Comparison of ENCODE assay signal across 8 mouse cellular contexts in the genomic region with DNA sequence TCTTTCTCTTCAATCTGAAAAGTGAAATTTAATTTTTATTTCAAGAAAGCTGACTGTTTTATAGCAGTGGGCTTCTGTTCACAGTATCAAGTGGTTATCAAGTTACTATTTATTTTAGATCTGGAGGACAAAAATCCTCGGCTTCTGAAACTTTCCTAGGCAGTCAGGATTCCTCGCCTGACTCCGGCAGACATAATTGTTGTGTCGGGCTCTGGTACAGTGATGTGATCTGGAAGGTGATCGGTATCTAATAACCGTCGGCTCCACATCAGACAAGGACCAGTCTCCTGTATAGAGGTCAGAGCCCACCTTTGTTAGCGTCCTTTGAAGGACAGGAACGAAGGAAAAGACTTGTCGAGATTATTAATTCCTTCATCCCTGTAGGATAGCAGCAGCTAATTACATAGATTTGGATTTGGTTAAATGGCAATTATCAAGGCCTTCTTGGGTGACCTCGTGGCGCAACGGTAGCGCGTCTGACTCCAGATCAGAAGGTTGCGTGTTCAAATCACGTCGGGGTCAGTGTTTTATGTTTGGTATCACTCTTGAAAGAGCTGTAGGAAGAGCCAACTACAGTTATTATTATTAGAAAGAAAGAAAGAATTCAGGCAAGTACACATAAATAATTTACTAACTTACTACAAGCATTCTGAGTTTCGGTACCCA. TPM values are rescaled to one million over a fixed set of nuclear protein-coding genes. Genes with fewer than 3 reads are reported as not detected.
DNase-seq lines count a peak whose midpoint lies in the region; ATAC-seq lines count a peak whose summit lies in the region.

No protein-coding gene starts in this region.

- WGBS in heart, embryonic 12.5 days, result 3% methylated on average over 19 of the region's 19 CpGs
- WGBS in limb, embryonic 10.5 days, result under 1% methylated on average over 19 of the region's 19 CpGs
- WGBS in neural tube, embryonic 12.5 days, result 1% methylated on average over 19 of the region's 19 CpGs

- no peaks in the 10 kb centered on the region for H3K36me3 ChIP-seq in heart, embryonic 12.5 days
- H3K36me3 ChIP-seq in limb, embryonic 10.5 days, result no peaks in the 10 kb centered on the region
- H3K36me3 ChIP-seq in neural tube, embryonic 12.5 days, result no peaks in the 10 kb centered on the region

- H3K27ac ChIP-seq in heart, embryonic 12.5 days (ENCODE audit: poor library complexity, severe bottlenecking), result peak overlapping the region; percentile 36; the same call in 1 of the 2 replicates
- peak overlapping the region; percentile 79; the same call in 1 of the 2 replicates for H3K27ac ChIP-seq in limb, embryonic 10.5 days
- no peak overlapping the region for H3K27ac ChIP-seq in neural tube, embryonic 12.5 days

- H3K9me3 ChIP-seq in heart, embryonic 12.5 days (replicated peaks), result no peaks in the 10 kb centered on the region
- H3K9me3 ChIP-seq in limb, embryonic 10.5 days (replicated peaks), result no peaks in the 10 kb centered on the region
- H3K9me3 ChIP-seq in neural tube, embryonic 12.5 days, result no peaks in the 10 kb centered on the region

- H3K4me2 ChIP-seq in heart, embryonic 12.5 days, result peak overlapping the region; percentile 68
- H3K4me2 ChIP-seq in neural tube, embryonic 12.5 days (replicated peaks), result peak overlapping the region; percentile 43

- peak; percentile 26 to 31 for DNase-seq in cerebellum, postnatal 10 days
- DNase-seq in cerebellum, adult 9-11 months, result no peak
- DNase-seq in right cerebral cortex, adult 2 months (ENCODE audit: low spot score in 2 of 2), result peak; percentile 59 to 77
- DNase-seq in right cerebral cortex, postnatal 14 days, result no peak
- DNase-seq in limb, embryonic 10.5 days (ENCODE audit: low spot score), result peak; percentile 69
- no peak for DNase-seq in ovary, postnatal 36 days (ENCODE audit: low spot score)

- H3K9ac ChIP-seq in heart, embryonic 12.5 days, result no peak overlapping the region; the same call in 1 of the 2 replicates
- H3K9ac ChIP-seq in neural tube, embryonic 12.5 days, result no peak overlapping the region

- no peaks in the 10 kb centered on the region for H3K27me3 ChIP-seq in heart, embryonic 12.5 days (replicated peaks)
- H3K27me3 ChIP-seq in limb, embryonic 10.5 days (ENCODE audit: low read depth, poor library complexity, severe bottlenecking), result 0 out of 2 replicates have a peak, but pooled peaks cover 1% of the 10 kb centered on the region
- peaks cover 4% of the 10 kb centered on the region; the same call in 1 of the 2 replicates for H3K27me3 ChIP-seq in neural tube, embryonic 12.5 days (replicated peaks)

- H3K4me3 ChIP-seq in heart, embryonic 12.5 days, result peak overlapping the region; percentile 45
- peak overlapping the region; percentile 52 for H3K4me3 ChIP-seq in limb, embryonic 10.5 days
- 0 out of 2 replicates have a peak overlapping the region, but pooled peaks have one; percentile 9 for H3K4me3 ChIP-seq in neural tube, embryonic 12.5 days

- H3K4me1 ChIP-seq in heart, embryonic 12.5 days (replicated peaks), result peaks cover 5% of the 10 kb centered on the region; the same call in 1 of the 2 replicates
- H3K4me1 ChIP-seq in limb, embryonic 10.5 days, result peaks cover 39% of the 10 kb centered on the region
- H3K4me1 ChIP-seq in neural tube, embryonic 12.5 days, result 0 out of 2 replicates have a peak, but pooled peaks cover 7% of the 10 kb centered on the region

- no peak for ATAC-seq in heart, embryonic 12.5 days (ENCODE audit: insufficient number of reproducible peaks, low FRiP score)
- ATAC-seq in neural tube, embryonic 12.5 days (ENCODE audit: low FRiP score, low read depth), result 0 out of 2 replicates have a peak, but pooled peaks have one; percentile 17

RNA-seq across cellular contexts. Expression of a gene that starts 9.1 kb away (rescaled TPM):
- polyA plus RNA-seq in heart, embryonic 12.5 days (2016; fragmentation: Nextera tagmentation; extraction: Ambion mirVana), result 0.45 and 0.58 TPM in 2 replicates
- 0.99 and 1.9 TPM in 2 replicates for polyA plus RNA-seq in limb, embryonic 10.5 days (2016; fragmentation: Nextera tagmentation; extraction: Ambion mirVana)
- polyA plus RNA-seq in neural tube, embryonic 12.5 days (2016; fragmentation: Nextera tagmentation; extraction: Ambion mirVana), result 0.23 and 0.31 TPM in 2 replicates

RNA-seq across cellular contexts. Expression of a gene that starts 32.1 kb away (rescaled TPM):
- 2.6 and 2.9 TPM in 2 replicates for polyA plus RNA-seq in heart, embryonic 12.5 days (2016; fragmentation: Nextera tagmentation; extraction: Ambion mirVana)
- polyA plus RNA-seq in limb, embryonic 10.5 days (2016; fragmentation: Nextera tagmentation; extraction: Ambion mirVana), result 0.08 and 0.10 TPM in 2 replicates
- polyA plus RNA-seq in neural tube, embryonic 12.5 days (2016; fragmentation: Nextera tagmentation; extraction: Ambion mirVana), result not detected in 2 replicates

RNA-seq across cellular contexts. Expression of a gene that starts 33.1 kb away (rescaled TPM):
- polyA plus RNA-seq in heart, embryonic 12.5 days (2016; fragmentation: Nextera tagmentation; extraction: Ambion mirVana), result 4.4 and 5.2 TPM in 2 replicates
- polyA plus RNA-seq in limb, embryonic 10.5 days (2016; fragmentation: Nextera tagmentation; extraction: Ambion mirVana), result 2.4 and 4.5 TPM in 2 replicates
- polyA plus RNA-seq in neural tube, embryonic 12.5 days (2016; fragmentation: Nextera tagmentation; extraction: Ambion mirVana), result 4.6 and 6.6 TPM in 2 replicates

RNA-seq across cellular contexts. Expression of a gene that starts 35.9 kb away (rescaled TPM):
- 2.7 and 7.0 TPM in 2 replicates for polyA plus RNA-seq in heart, embryonic 12.5 days (2016; fragmentation: Nextera tagmentation; extraction: Ambion mirVana)
- polyA plus RNA-seq in limb, embryonic 10.5 days (2016; fragmentation: Nextera tagmentation; extraction: Ambion mirVana), result 8.0 and 11.7 TPM in 2 replicates
- polyA plus RNA-seq in neural tube, embryonic 12.5 days (2016; fragmentation: Nextera tagmentation; extraction: Ambion mirVana), result 2.7 and 5.6 TPM in 2 replicates

RNA-seq across cellular contexts. Expression of a gene that starts 37.4 kb away (rescaled TPM):
- polyA plus RNA-seq in heart, embryonic 12.5 days (2016; fragmentation: Nextera tagmentation; extraction: Ambion mirVana), result 3.9 and 4.0 TPM in 2 replicates
- polyA plus RNA-seq in limb, embryonic 10.5 days (2016; fragmentation: Nextera tagmentation; extraction: Ambion mirVana), result 4.7 and 5.3 TPM in 2 replicates
- 3.0 and 5.4 TPM in 2 replicates for polyA plus RNA-seq in neural tube, embryonic 12.5 days (2016; fragmentation: Nextera tagmentation; extraction: Ambion mirVana)

Comparison
In these comparisons a context has a peak if more than half of its experiments do, and no peak if none do; other contexts are left out.
1. DNase-seq: peak in cerebellum, postnatal 10 days (2 of 2), right cerebral cortex, adult 2 months (2 of 2) and limb, embryonic 10.5 days (single experiment); none in cerebellum, adult 9-11 months (single experiment), right cerebral cortex, postnatal 14 days (single experiment) and ovary, postnatal 36 days (single experiment).
2. Peak in every context shown above with its lines, with median percentiles within 50 percentile points of each other: H3K4me3 ChIP-seq.